ENCODE assay signal across 11 mouse cellular contexts in the genomic region with DNA sequence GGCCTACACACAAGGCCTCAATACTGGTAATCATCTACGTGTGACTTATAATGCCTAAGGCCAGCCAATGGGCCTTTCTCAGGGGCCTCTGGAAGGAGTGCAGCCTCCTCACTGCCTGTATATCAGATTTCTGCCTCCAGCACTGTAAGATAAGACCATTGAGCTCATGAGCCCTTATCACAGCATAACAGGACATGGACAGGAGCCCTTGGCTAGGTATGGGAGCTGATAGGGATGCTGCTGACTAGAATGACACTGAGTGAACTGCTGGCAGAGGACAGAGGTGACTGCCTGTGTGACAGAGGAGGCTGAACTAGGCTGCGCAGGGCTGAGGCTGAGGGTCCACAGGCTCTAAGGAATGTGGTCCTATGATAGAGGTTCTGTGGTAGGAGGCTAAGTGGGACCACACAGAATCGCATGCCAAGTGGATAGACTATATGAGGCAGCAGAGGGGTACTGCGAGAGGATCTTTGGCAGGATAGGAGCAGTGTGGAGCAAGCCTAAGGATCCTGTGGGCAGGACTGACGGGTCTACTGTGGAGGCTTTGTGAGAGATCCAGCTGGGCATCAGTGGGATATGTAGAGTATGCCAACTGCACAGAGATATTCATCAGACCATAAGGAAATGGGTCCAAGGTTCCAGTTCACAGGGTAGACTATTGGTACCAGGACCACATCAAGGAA. TPM values are rescaled to one million over a fixed set of nuclear protein-coding genes. Genes with fewer than 3 reads are reported as not detected.
DNase-seq lines count a peak whose midpoint lies in the region; ATAC-seq lines count a peak whose summit lies in the region.
"Had no signal": no experiment of that assay in that cellular context is flagged by ENCODE, and none has a peak within 500 bp of the region (broad histone marks: within the 10 kb centered on the region; RNA-seq: fewer than 3 reads in every experiment).

No protein-coding gene starts in this region.

- H3K27me3 ChIP-seq in heart, embryonic 10.5 days (ENCODE audit: insufficient read depth, poor library complexity, severe bottlenecking), result no peaks in the 10 kb centered on the region
- no peaks in the 10 kb centered on the region for H3K27me3 ChIP-seq in midbrain, embryonic 16.5 days (ENCODE audit: control insufficient read depth, insufficient read depth, low read depth, low read length)
- H3K27me3 ChIP-seq in midbrain, embryonic 11.5 days (ENCODE audit: control insufficient read depth, insufficient read depth, low read length), result no peaks in the 10 kb centered on the region
- no peaks in the 10 kb centered on the region for H3K27me3 ChIP-seq in liver, embryonic 13.5 days

- 72% methylated on average over 5 of the region's 5 CpGs for WGBS in heart, embryonic 10.5 days
- WGBS in midbrain, embryonic 16.5 days, result 86% methylated on average over 5 of the region's 5 CpGs
- 85% methylated on average over 5 of the region's 5 CpGs for WGBS in midbrain, embryonic 11.5 days
- WGBS in liver, embryonic 13.5 days (ENCODE audit: insufficient replicate concordance), result 54% methylated on average over 5 of the region's 5 CpGs

- peaks cover 7% of the 10 kb centered on the region for H3K4me1 ChIP-seq in heart, embryonic 10.5 days
- H3K4me1 ChIP-seq in midbrain, embryonic 16.5 days (ENCODE audit: control insufficient read depth, insufficient read depth, low read length), result no peaks in the 10 kb centered on the region
- H3K4me1 ChIP-seq in midbrain, embryonic 11.5 days (ENCODE audit: control insufficient read depth, insufficient read depth, low read length), result peaks cover 3% of the 10 kb centered on the region; the same call in 1 of the 2 replicates
- peaks cover 50% of the 10 kb centered on the region for H3K4me1 ChIP-seq in liver, embryonic 13.5 days (replicated peaks)

- H3K4me2 ChIP-seq in midbrain, embryonic 16.5 days (ENCODE audit: low read length), result no peak overlapping the region
- no peak overlapping the region for H3K4me2 ChIP-seq in midbrain, embryonic 11.5 days
- H3K4me2 ChIP-seq in liver, embryonic 13.5 days, result peak overlapping the region; percentile 66

- no peak overlapping the region for H3K9ac ChIP-seq in midbrain, embryonic 16.5 days (ENCODE audit: low read depth, low read length)
- no peak overlapping the region for H3K9ac ChIP-seq in midbrain, embryonic 11.5 days (ENCODE audit: low read length)
- peak overlapping the region; percentile 54 for H3K9ac ChIP-seq in liver, embryonic 13.5 days

- H3K36me3 ChIP-seq in heart, embryonic 10.5 days, result no peaks in the 10 kb centered on the region
- no peaks in the 10 kb centered on the region for H3K36me3 ChIP-seq in midbrain, embryonic 16.5 days (ENCODE audit: control insufficient read depth, insufficient read depth, low read length)
- no peaks in the 10 kb centered on the region for H3K36me3 ChIP-seq in midbrain, embryonic 11.5 days (ENCODE audit: control insufficient read depth, insufficient read depth, low read length)
- H3K36me3 ChIP-seq in liver, embryonic 13.5 days, result no peaks in the 10 kb centered on the region

- peak; percentile 37; the same call in 1 of the 2 replicates for ATAC-seq in midbrain, embryonic 16.5 days
- no peak; the same call in 1 of the 2 replicates for ATAC-seq in midbrain, embryonic 11.5 days (ENCODE audit: low FRiP score)
- ATAC-seq in liver, embryonic 13.5 days (ENCODE audit: low read depth), result peak; percentile 99

- H3K27ac ChIP-seq in heart, embryonic 10.5 days, result 0 out of 2 replicates have a peak overlapping the region, but pooled peaks have one; percentile 11
- H3K27ac ChIP-seq in midbrain, embryonic 16.5 days (ENCODE audit: low read length), result no peak overlapping the region
- no peak overlapping the region for H3K27ac ChIP-seq in midbrain, embryonic 11.5 days (ENCODE audit: low read depth, low read length)
- H3K27ac ChIP-seq in liver, embryonic 13.5 days, result peak overlapping the region; percentile 88
- H3K27ac ChIP-seq: macrophage had no signal

- DNase-seq in heart, embryonic 10.5 days (ENCODE audit: low spot score), result peak; percentile 87
- DNase-seq in heart, adult 9 months (ENCODE audit: low spot score in 2 of 2), result no peak
- DNase-seq in midbrain, embryonic 11.5 days (ENCODE audit: low spot score, missing footprints), result no peak
- DNase-seq in liver, embryonic 13.5 days, result peak; percentile 76
- no peak for DNase-seq in cerebellum, adult 9-11 months
- no peak for DNase-seq in T-cell, adult 2 months (ENCODE audit: low spot score)
- no peak for DNase-seq in urinary bladder, postnatal 36 days (ENCODE audit: low spot score in 2 of 2)
- DNase-seq: adrenal gland, postnatal 10 days; cerebellum, adult 11 months had no signal

- H3K4me3 ChIP-seq in heart, embryonic 10.5 days, result no peak overlapping the region
- H3K4me3 ChIP-seq in midbrain, embryonic 16.5 days (ENCODE audit: low read depth, low read length), result no peak overlapping the region
- no peak overlapping the region for H3K4me3 ChIP-seq in midbrain, embryonic 11.5 days (ENCODE audit: low read depth, low read length)
- H3K4me3 ChIP-seq in liver, embryonic 13.5 days (replicated peaks), result 0 out of 2 replicates have a peak overlapping the region, but pooled peaks have one; percentile 4

- no peaks in the 10 kb centered on the region for H3K9me3 ChIP-seq in heart, embryonic 10.5 days
- no peaks in the 10 kb centered on the region for H3K9me3 ChIP-seq in midbrain, embryonic 16.5 days (replicated peaks; ENCODE audit: control insufficient read depth, low read length, poor library complexity, severe bottlenecking)
- no peaks in the 10 kb centered on the region for H3K9me3 ChIP-seq in midbrain, embryonic 11.5 days (ENCODE audit: control insufficient read depth, low read length)
- H3K9me3 ChIP-seq in liver, embryonic 13.5 days (replicated peaks), result no peaks in the 10 kb centered on the region

RNA-seq across cellular contexts. Expression of a gene that starts 19.3 kb away (rescaled TPM):
- 9.9 and 14.7 TPM in 2 replicates for polyA plus RNA-seq in heart, embryonic 10.5 days (2016; fragmentation: Nextera tagmentation; extraction: Ambion mirVana)
- 11.9 and 13.6 TPM in 2 replicates for polyA plus RNA-seq in midbrain, embryonic 16.5 days (2015; fragmentation: Nextera tagmentation; extraction: Ambion mirVana)
- polyA plus RNA-seq in midbrain, embryonic 11.5 days (2014; fragmentation: Nextera tagmentation; extraction: Ambion mirVana), result 3.9 and 5.1 TPM in 2 replicates
- polyA plus RNA-seq in liver, embryonic 13.5 days (2015; fragmentation: Nextera tagmentation; extraction: Ambion mirVana), result 23.3 and 25.4 TPM in 2 replicates

RNA-seq across cellular contexts. Expression of a gene that starts 58.5 kb away (rescaled TPM):
- polyA plus RNA-seq in heart, embryonic 10.5 days (2016; fragmentation: Nextera tagmentation; extraction: Ambion mirVana), result 0.06 TPM in 2 replicates
- polyA plus RNA-seq in midbrain, embryonic 16.5 days (2015; fragmentation: Nextera tagmentation; extraction: Ambion mirVana), result 0.98 and 1.4 TPM in 2 replicates
- 0.25 and 0.36 TPM in 2 replicates for polyA plus RNA-seq in midbrain, embryonic 11.5 days (2014; fragmentation: Nextera tagmentation; extraction: Ambion mirVana)
- 0.02 and 0.09 TPM in 2 replicates for polyA plus RNA-seq in liver, embryonic 13.5 days (2015; fragmentation: Nextera tagmentation; extraction: Ambion mirVana)
- polyA plus RNA-seq: macrophage had no signal

Comparison
In these comparisons a context has a peak if more than half of its experiments do, and no peak if none do; other contexts are left out.
1. DNase-seq: peak in heart, embryonic 10.5 days (single experiment) and liver, embryonic 13.5 days (single experiment); none in heart, adult 9 months (0 of 2), midbrain, embryonic 11.5 days (single experiment), cerebellum, adult 9-11 months (single experiment), T-cell, adult 2 months (single experiment) and urinary bladder, postnatal 36 days (0 of 2).
2. H3K27ac ChIP-seq: peak in heart, embryonic 10.5 days (single experiment) and liver, embryonic 13.5 days (single experiment); none in midbrain, embryonic 16.5 days (single experiment) and midbrain, embryonic 11.5 days (single experiment).